Mouse (Mus musculus) gastrocnemius, postnatal 10 days (tissue): Measurements from ENCODE around the gene Fgf7. TPM values are rescaled to one million over a fixed set of nuclear protein-coding genes. Genes with fewer than 3 reads are reported as not detected.
A peak's percentile ranks its signal among the peaks of the same experiment; 100 is the strongest.

ENCODE experiments used
- DNase-seq: peaks from one replicate; pipeline ENCODE4 v3.0.0; 2021; ENCODE audit warnings: mixed read lengths
- long read RNA-seq, 2 experiments: library from polyadenylated mRNA; stranded (forward); transcript quantifications; one replicate each; pipeline ENCODE4 v2.0.0; 2021
- total RNA-seq, 2 experiments: library from RNA; stranded (reverse); gene quantifications; 2 replicates each; pipeline ENCODE4 v1.2.3; 2021

Gene Fgf7
- total RNA-seq: 1 to 10 TPM; 6.1 to 7.8 TPM
- long read RNA-seq, experiment 1, partial matches to known transcripts: 0 of 4 reads
- long read RNA-seq, experiment 1, other reads (novel, unspliced or antisense): 0 of 4 reads
- long read RNA-seq, experiment 2, partial matches to known transcripts: 0 of 5 reads
- long read RNA-seq, experiment 2, other reads (novel, unspliced or antisense): 1 of 5 reads

DNA sequence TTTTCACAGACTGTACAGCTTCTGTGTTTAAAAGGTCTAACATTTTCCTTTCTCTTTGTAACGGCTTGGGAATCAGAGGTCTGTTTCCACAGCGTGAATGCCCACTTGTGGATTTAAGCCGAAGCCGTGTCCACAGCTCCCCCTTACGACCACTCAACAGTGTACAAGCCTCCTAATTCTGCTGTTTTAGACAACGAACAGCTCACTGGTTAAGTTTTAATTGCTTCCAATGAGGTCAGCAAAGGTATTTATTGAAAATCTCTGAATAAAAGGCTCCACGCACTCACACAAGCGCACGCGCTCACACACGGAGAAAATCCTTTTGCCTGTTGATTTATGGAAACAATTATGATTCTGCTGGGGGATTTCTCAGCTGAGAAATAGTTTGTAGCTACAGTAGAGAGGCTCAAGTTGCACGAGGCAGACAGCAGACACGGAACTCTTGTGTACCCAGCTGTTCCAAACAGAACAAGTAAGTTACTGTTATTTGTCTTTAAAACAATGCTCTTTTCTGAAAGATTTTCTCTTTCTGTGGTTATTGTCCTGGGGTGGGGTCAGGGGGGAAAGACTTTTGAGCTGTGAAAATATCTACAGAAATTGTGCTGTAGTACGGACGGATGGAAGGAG lies at the start of gene Fgf7:
Fgf7 (plus strand) TSS at position 280 of the 627 bp plus-strand sequence.
- no peak for DNase-seq

DNA sequence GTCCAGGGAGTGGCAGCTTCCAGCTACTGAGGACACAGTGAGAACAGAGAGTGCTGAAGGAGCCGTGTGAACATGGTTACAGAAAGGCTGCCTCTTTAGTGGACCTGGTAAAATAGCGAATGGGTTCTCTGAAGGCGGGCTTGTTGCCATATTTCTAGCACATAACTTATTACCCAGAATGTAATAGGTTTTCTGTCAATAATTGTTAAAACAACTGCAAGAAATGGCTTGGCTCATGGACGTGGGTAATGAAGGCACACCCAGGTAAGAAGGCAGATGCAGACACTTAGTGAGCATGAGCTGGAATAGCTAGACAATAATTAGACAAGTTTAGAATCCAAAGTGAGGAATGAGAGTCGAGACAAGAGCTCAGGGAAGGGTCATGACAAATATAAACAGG lies 32.2 kb upstream of the Fgf7 start:
- DNase-seq: no peak

DNA sequence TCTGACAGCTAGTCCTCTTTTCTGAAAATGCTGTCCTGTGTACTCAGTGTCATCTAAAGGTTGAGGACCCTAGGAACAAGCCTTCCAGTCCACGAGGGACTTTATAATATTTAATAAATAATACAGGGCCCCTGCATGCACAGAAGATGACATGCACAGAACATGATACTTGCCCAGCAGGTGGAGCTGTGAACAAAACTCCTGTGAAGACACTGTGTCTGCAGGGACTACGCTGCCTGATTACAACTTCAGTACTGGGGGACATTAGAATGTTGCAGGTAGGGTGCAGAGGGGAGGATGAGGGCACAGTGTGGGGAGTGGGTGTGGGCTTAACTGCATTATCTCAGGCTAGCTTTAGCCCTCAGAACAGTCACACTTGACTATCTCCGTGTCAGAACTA lies 28.4 kb upstream of the Fgf7 start:
- DNase-seq: peak; percentile 58

DNA sequence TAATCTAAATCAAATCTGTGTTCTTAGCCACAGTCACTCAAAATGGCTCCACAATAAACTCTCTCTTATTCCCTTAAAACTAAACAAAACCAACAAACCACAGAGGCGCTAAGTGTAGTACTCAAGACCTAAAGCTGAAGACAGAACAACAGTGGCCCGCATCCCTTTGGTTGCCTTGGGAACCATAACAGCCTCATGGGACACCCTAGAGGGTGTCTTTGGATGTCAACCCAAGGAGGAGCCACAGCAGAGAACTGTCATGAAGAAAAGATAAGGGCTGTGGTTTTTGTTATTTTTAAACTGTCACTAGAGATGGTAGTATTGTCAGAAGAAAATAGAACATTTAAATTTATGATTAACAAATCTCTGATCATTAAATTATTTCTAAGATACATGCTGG lies 27.7 kb upstream of the Fgf7 start:
- no peak for DNase-seq

DNA sequence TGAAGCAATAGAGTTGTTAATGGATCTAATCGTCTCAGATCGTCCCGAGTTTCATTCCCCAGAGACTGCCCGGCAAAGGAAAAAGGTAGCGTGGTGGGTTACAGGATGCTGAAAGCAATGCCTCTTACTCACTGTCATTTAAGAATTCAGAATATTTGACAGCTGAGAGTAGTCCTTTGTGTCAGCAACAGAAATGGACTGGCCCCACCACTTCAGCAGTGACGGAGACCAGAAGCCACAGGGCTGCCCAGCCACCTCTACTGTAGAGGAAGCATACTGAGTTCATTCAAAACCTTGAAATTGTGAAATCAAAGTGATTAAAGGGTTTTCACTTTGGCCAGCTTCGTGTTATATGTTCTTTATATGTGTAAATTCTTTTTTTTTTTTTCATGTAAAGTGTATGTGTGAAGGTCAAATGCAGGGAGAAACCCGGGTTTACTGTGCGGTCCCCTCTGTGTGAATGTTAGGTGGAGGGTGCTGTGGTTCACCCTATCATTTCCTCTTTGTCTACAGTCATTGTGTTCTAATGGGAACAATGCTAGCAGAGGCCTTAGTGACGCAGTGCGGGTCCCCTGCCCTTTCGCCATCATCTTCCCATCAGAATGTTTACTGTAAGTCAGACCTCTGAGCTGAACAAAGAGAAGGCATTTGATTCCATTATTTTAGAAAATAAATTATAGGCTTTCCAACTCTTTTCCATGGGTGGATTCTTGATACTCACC lies 19.3 kb upstream of the Fgf7 start:
- no peak for DNase-seq

DNA sequence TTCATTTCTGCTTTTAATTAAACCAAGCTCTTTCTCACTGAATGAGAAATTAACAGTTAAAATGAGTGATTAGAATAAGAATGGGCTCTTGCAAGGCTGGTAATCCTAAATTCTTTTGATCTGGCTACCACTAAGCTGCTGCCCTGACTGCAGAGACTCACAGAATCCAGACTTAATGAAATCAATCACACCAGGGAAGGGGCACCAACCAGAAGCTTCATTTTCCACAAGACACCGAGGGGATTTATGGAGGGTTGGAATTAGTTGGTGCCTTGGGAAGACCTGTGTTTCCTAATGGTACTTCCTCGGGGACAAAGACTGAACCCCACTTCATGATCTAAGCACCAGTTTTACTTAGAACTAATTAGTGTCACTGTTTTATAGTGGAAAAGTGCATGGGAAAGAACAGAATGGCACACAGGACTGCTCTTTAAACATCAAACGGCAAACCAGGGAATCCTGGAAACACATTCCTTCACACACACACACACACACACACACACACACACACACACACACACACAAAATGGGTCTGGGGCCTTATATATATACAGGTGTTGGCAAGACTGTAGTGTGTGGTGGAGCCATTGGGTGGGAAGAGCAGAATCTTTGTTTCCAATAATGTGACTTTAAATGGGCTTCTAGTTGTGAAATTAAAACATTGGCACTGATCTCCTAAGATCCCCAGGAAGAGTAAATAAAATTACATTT lies 18.5 kb upstream of the Fgf7 start:
- no peak for DNase-seq

DNA sequence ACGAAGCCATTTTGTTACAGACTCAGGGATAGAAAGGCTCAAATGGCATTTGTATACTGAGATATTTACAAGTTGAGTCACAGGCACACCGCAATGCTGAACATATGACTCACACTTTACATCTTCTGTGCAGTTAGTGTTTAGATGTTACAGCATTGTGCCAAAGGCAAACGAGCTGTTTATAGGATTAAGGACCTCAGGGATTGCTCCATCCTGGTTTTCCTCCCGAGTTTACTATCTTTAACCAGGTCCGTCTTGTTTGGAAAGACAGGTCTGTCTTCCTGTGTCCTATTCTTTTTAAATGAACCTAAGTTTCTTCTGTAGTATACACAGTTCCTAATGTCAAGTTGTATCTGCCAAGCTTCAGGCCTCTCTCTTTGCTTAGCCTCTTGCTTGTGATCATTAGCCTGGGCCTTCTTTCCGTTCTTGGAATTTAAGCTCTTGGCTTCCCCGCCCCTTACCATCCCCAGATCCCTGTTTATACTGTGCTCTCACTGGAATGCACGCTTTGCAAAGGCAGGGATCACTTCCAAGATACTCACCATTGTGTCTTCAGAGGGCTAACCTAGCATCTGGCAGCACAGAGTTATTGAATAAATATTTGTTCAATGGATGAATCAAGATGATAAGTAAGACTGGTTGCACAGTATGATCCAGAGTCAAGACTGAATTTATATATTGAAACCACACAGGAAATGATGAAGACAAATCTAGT lies 3.1 kb upstream of the Fgf7 start:
- DNase-seq: no peak

DNA sequence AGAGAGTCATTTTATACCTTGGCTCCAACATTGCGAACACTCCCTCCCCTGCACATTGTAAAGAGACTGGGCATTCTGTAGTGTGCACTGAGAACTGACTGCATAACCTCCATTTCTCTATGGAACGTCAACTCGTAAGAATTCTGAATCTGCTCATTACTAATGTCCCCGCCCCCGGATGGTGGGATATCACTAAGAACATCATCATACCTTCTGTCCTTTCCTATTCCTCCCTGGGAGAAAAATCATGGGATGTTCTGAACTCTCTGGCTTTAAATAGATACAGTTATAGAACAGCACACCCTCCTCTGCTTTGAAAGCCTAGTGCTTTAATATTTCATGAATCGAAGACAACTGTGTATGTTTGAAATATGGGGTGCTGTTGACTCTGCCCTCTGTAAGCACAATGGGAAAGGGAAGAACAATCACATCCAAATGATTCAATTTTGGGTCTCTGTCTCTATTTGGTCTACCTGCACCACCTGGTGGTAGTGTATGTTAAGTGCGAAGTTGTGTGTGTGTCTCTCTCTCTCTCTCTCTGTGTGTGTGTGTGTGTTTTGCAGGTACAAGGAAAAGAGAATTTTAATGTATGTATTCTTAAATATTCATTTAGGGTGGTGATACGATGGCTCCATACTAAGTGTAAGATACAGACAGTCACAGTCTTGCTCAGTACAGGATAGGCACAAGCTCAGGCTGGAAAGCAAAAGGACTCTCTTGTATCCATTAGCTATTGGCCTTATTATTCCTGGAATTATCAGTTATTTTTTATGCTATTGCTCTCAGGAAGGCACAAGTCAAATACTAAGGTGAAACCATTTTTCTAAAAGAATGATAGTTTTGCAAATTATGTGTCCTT lies 1.1 kb upstream of the Fgf7 start:
- no peak for DNase-seq

DNA sequence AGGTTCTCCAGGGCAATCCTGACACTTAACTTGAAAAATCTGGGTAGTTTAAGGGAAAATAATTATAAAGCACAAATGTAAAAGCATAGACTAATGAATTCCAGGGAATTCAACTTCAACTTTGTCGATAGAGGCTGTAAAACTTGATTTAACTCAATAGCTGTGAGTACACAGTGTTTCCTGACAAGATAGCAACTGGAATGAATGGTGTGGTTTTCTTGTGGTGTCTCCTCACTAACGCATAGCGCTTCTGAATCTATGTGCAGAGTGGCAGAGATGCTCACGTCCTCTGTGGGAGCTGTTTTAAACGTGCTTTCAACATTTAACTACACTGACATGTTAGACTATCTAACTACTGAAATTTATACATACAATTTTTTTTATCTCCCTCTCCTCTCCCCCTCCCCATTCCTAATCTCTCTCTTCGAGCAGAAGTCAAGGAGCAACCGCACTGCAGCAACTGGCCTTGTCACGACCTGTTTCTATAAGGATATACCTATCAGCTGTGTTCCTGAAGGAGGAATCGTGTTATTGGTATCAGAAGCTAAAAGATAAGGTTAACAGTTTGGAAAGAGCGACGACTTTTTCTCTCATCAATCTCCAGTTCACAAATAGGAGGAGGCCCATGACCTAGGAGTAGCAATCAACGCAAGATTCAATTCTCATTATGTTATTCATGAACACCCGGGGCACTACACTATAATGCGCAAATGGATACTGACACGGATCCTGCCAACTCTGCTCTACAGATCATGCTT lies 734 bp downstream of the Fgf7 start:
- no peak for DNase-seq

DNA sequence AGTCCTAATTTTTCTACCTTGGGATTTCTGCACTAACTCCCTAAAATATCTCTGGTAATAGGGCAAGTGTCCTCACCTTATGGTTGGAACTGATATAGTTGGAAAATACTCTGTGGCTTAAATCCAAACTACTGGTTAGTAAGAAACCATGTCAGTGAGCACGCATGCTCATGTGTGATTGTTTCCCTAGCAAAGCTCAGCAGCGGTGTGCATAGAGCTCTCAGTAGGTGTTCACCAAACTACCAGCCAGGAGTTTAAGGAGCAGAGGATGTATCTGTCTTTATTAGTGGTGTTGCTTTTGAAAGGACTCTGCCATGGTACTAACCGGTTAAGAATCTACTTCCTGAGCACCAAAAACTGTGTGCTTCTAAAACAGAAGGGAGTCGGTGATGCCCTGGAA lies 1.7 kb downstream of the Fgf7 start:
- no peak for DNase-seq

DNA sequence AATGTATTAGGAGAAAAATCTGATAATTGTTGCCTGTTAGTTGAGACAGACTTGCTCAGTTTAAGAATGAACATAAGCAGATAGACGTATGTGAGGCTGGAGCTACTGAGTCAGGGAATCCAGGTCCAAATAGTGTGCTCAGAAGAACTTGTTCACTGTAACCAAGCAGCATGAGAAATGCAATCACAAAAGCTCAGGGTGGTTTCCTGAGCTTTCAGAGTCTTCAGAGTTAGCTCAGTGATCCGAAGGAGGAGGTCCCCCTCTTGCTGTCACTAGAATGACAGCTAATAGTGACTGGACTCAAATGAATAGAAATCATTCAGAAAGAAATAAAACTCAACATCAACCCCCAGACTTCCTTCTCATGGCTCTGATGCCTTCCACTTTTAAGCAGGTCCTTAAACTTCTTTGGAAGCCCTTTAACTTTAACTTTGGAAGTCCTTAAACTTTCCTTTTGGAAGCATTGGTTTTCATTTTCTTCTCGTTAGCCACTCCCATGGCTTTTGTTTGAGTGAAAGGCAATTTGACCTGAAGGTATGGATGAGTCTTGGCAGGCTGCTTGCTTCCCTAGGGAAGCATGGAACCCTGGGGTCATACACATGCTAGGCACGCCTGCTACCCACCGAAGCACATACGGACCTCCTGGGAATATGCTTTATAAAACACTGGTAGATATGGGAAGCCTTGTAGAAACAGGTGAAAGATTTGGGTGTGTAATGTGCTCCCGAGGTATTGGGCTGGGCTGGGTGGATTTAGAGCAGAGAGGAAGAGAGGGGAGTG lies 4.0 kb downstream of the Fgf7 start:
- no peak for DNase-seq

DNA sequence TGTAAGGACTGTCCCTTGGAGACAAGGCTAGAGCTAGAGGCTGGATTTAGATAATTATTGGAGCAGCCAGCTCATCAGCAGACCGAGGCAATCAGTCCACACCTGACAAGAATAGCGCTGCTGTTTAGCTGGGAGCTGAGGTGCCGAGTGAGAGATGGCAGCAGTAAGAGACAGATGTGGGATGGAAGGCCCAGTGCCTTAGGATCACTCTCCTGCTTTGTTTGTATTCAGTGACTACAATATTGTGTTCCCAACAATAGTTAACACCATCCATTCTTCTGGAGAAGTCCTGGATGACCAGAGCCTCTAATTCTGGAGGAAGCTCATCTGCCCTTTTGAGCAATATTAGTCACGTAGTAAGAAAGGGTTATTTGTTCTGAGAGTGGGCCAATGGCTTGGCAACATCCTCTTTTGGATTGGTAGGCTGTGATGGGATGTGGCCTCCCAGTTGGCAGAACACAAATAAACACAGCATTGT lies 5.0 kb downstream of the Fgf7 start:
- no peak for DNase-seq

DNA sequence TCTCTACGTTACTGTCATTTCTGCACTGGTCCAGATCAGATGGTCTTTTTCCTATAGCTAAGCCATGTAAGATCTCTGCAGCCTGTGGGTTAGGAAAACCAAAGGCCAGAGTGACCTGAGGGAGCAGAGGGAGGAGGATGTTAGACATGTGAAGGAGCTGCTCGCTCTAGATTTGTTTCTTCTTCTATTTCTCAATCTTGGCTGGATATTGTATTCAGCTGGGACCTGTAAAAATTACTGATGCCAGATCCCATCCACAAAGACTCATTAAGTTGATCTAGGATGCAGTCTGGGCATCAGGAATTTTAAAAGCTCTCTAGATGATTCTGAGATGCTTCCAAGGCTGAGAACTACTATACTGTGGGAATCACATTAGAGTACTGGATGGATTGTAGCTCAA lies 6.2 kb downstream of the Fgf7 start:
- no peak for DNase-seq

DNA sequence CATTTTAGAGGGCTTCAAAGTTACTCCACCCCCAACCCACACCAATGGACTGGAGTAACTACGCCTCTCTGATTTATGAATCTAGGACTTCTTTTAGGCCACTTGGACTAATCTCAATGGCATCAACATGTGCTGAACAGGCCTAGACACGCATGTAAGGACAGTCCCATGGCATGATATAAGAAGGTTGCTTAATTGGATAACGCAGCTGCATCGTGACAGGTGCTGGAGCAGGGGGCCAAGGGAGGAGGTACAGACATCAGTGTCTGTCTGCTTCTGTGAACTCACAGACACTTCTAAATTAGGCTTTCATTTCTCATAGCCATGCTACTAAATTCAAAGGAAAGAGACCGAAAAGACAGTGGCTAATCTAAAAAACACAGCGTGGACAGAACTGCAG lies 6.8 kb downstream of the Fgf7 start:
- no peak for DNase-seq

DNA sequence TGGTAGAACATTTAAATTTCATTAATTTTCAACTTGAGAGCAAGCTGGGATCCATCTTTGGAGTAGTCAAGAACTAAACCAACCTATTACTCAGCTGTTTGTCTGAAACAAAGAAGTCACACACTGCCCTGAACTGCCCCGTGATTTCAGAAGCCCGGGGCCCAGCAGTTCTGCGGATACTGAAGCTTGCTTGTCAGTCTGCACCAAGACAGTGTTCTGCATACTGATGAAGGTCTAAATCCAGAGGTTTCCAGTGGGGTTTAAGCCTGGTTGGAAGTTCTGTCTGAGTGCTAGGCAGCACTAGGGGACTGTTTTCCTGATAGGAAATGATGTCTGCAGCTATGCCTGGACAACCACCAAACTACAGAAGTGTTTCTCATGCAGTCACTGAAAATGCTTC lies 8.2 kb downstream of the Fgf7 start:
- DNase-seq: no peak

DNA sequence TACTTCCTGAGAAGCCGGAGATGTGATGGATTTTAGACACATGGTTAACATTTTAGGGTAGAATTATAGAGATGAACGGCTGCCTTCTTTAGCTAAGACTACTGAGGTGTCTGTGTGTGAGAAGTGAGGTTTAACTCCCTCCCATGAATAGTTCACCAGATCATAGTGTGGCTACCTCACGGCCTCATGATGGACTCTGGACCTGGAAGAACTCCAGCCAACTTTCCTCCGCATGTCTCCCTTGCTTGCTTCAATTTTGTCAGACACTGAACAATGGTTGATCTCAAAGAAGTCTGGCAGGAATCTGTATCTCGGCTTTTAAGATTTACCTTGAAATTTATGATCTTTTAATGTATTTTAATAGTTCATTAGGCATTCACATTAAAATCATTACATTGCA lies 11.2 kb downstream of the Fgf7 start:
- no peak for DNase-seq

DNA sequence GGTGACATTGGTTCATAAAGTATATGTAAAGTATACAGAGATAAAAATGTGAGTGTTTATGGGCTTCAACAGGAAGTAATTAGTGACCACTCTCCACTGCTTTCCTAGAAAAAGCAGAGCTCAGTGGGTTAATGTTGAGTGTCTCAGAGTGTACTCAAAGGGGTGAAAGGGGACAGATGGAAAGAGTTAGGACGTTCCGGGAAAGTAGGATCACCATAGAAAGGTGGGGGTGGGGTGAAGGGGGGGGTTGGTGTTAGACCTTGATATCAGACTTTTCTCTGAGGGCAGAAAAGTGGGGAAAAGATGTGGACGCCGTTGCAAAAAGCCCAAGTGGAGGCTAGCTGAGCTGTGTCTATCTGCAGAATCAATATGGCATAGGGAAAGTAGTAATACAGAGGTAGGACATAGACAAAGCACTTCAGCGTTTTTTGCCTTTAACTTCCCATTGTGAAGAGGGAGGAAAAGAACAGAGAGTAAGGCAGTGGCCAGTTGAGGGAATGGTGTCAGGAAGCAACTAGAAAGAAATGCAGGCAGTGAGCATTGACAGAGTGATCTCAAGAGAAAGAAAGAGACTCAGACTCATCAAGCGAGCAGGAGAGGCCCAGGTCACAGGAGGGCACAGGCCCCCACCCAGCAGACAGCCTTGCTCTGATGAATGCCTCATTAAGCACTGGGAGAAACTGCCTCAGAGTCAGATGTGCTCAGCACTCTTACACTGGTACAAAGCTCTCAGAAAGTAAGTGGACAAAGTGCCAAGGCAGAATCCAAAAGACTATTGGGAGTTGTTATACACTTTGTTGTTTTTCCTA lies 18.5 kb downstream of the Fgf7 start:
- no peak for DNase-seq

DNA sequence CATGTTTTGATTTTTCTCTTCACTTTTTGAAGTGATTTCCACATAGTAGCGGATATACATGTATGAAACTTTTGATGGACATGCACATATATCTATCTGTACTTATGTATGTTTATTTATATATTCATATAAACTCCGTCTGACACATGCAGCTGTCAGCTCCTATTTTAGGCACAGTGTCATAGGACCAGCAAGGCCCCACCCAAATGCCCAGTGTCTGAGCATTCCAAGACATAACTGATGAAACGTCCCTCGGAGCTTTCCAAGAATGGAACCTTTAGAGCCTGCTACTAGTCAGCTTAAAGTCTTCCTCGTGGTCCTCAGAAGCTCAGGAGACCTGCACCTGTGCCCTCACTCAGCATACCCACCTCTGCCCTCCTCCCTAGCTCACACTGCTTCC lies 19.2 kb downstream of the Fgf7 start:
- DNase-seq: no peak

DNA sequence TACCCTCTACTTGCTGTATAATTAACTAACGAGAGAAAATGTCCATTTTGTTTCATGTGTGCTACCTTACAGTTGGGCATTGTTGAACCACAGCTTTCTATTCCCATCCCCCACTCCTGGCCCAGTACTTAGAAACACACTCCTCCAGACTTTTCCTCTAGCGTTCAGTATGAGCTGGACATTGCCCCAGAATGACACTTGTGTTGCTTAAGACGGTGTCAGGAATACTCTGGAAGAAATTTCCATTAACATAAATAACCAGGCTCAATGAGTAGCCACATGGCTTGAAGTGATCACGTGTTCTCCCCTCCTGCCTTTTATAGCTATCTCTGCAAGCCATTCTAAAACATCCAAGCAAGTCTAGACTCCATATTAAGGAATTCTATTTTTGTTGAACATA lies 26.1 kb downstream of the Fgf7 start:
- no peak for DNase-seq
